Mouse (Mus musculus) midbrain, embryonic 16.5 days (tissue): Measurements from ENCODE around the gene Lrrc30. TPM values are rescaled to one million over a fixed set of nuclear protein-coding genes. Genes with fewer than 3 reads are reported as not detected.

ENCODE experiments used
- ATAC-seq: fragments of 200-750 bp; cut with Nextera tagmentation; 2 replicates; pipeline ENCODE4 v1.8.0; 2017; ENCODE audit warnings: moderate TSS enrichment
- H3K27ac ChIP-seq: fragments of 300-500 bp; sonication (generic); 2 replicates; pipeline ENCODE4 v1.5.1; 2014; ENCODE audit warnings: mild to moderate bottlenecking, low read length, mixed read lengths
- H3K27me3 ChIP-seq: fragments of 300-500 bp; sonication (generic); 2 replicates; pipeline ENCODE4 v1.6.1; 2014; ENCODE audit warnings: low read depth, low read length, mixed read lengths; ENCODE audit not compliant: control insufficient read depth, insufficient read depth
- H3K36me3 ChIP-seq: fragments of 300-500 bp; sonication (generic); 2 replicates; pipeline ENCODE4 v1.6.1; 2014; ENCODE audit warnings: mild to moderate bottlenecking, low read length, moderate library complexity, mixed read lengths; ENCODE audit not compliant: control insufficient read depth, insufficient read depth
- H3K4me1 ChIP-seq: fragments of 300-500 bp; sonication (generic); 2 replicates; pipeline ENCODE4 v1.6.1; 2014; ENCODE audit warnings: mild to moderate bottlenecking, low read length, mixed read lengths; ENCODE audit not compliant: control insufficient read depth, insufficient read depth
- H3K4me2 ChIP-seq: fragments of 300-500 bp; sonication (generic); 2 replicates; pipeline ENCODE4 v1.6.1; 2014; ENCODE audit warnings: mild to moderate bottlenecking, low read length, mixed read lengths
- H3K4me3 ChIP-seq: fragments of 300-500 bp; sonication (generic); 2 replicates; pipeline ENCODE4 v1.5.1; 2014; ENCODE audit warnings: low read depth, mild to moderate bottlenecking, low read length, moderate library complexity, mixed read lengths
- H3K9ac ChIP-seq: fragments of 300-500 bp; sonication (generic); 2 replicates; pipeline ENCODE4 v1.6.1; 2014; ENCODE audit warnings: low read depth, low read length, mixed read lengths
- H3K9me3 ChIP-seq: fragments of 300-500 bp; sonication (generic); replicated peaks from 2 replicates; pipeline ENCODE4 v1.6.1; 2014; ENCODE audit warnings: mild to moderate bottlenecking, low read length, mixed read lengths; ENCODE audit not compliant: control insufficient read depth, poor library complexity, severe bottlenecking
- WGBS: fragments of 180-500 bp; shearing (Covaris S2); extraction: QIAGEN DNeasy Blood & Tissue Kit; methylation state at CpG from one replicate; pipeline ENCODE4 v1.1.7; 2014; 5-methylcytosine and 5-hydroxymethylcytosine counted together
- polyA plus RNA-seq: library from polyadenylated mRNA; unstranded; fragments of >200 nt; fragmentation: Nextera tagmentation; extraction: Ambion mirVana; gene quantifications from 2 replicates; pipeline ENCODE4 v1.2.1, GENCODE M21; 2015

Lrrc30 gene
- not detected in 2 replicates for polyA plus RNA-seq

DNA sequence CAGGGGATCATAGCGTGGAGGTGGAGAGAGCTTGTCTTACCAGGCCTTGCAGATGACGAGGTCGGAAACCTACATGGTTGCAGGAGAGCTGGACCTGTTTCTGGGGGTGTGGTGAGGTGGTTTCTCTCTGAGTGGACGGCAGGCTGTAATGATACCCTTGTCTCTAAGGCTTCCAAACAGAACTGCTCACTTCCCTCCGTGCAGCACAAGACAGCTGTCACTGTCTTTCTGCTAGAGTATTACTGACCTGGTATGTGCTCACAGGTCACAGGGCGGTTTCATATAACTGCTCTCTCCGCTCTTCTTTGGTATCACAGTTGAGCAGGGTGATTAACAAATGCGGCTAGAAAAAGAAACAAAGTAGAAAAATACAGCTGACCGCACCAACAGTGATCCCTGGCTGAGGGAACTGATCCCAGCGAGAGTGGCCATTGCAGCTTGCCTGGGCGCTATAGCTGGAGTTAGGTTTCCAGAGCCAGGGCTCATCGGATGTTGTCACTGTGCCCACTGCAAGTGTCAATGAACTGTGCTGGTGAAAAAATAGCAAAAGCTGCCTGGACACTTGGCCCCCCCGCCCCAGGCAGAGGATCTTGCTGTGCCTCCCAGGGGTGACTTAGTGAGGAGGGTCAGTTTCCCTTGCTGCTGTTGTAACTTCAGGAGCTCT, at the start of gene Lrrc30:
Gene Lrrc30, minus strand, starts transcription at position 48 of the 664 bp plus-strand sequence.
- no peaks in the 10 kb centered on the region for H3K36me3 ChIP-seq
- H3K9me3 ChIP-seq: no peaks in the 10 kb centered on the region
- no peak within 1 kb of the TSS for H3K9ac ChIP-seq
- WGBS: 78% methylated on average over 13 of the region's 13 CpGs
- H3K27me3 ChIP-seq: no peaks in the 10 kb centered on the region
- no peak within 1 kb of the TSS for H3K27ac ChIP-seq
- no peak for ATAC-seq
- H3K4me2 ChIP-seq: no peak within 1 kb of the TSS
- 0 out of 2 replicates have a peak, but pooled peaks cover 4% of the 10 kb centered on the region for H3K4me1 ChIP-seq
- H3K4me3 ChIP-seq: no peak within 1 kb of the TSS

DNA sequence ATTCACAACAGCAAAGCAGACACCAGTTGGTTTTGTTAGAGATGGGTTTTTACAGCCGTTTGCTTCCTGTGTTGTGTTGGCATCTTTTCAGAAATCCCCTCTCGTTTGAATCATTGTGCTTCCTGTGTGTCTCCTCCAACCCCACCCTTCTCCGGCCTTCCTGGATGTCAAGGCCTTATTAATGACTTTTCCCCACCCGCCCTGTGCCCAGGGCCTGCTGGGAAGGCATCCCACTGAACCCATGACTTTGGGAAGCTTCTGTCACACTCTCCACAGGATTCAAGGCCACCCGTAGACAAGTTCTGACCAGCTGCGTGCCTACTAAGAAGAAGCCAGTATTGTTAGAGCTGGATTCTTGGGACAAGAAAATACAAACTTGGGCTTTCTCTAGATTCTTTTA, 48.6 kb upstream of the Lrrc30 start:
- H3K27ac ChIP-seq: no peak overlapping the region
- H3K4me1 ChIP-seq: no peaks in the 10 kb centered on the region
- no peaks in the 10 kb centered on the region for H3K9me3 ChIP-seq
- no peak overlapping the region for H3K4me2 ChIP-seq
- no peaks in the 10 kb centered on the region for H3K36me3 ChIP-seq
- no peak overlapping the region for H3K4me3 ChIP-seq
- 82% methylated on average over 6 of the region's 6 CpGs for WGBS
- ATAC-seq: no peak
- H3K27me3 ChIP-seq: no peaks in the 10 kb centered on the region
- no peak overlapping the region for H3K9ac ChIP-seq

- Histone ChIP-seq H3K9ac (no peak overlapping the region), H3K4me3 (no peak overlapping the region), H3K27me3 (no peaks in the 10 kb centered on the region), H3K27ac (no peak overlapping the region), H3K4me2 (no peak overlapping the region), H3K36me3 (no peaks in the 10 kb centered on the region), H3K9me3 (no peaks in the 10 kb centered on the region), H3K4me1 (no peaks in the 10 kb centered on the region)
- no peak for ATAC-seq
- 100% methylated on average over 1 of the region's 1 CpGs for WGBS
Measured at GRCm38 (mm10) chr17:67678576-67678975, 46.1 kb upstream of the Lrrc30 start.

DNA sequence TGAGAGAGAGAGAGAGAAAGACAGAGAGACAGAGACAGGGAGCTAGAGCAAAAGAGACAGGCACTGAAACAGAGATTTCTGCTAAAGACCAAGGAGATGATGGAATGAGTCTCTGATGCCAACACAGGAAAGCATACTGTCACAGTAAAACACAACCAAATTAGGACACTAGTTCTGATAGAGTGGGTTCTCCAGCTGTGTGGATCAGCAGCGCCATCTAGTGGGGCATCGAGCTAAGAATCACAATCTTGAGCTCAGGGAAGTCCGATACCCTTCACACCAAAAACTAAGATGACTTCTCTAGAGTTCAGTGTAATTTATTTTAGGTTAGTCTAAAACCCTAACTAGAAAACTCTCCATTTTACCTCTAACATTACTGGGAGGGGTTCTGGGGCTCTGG, 35.5 kb upstream of the Lrrc30 start:
- no peaks in the 10 kb centered on the region for H3K9me3 ChIP-seq
- H3K4me1 ChIP-seq: no peaks in the 10 kb centered on the region
- 18% methylated on average over 3 of the region's 3 CpGs for WGBS
- no peak overlapping the region for H3K4me3 ChIP-seq
- H3K4me2 ChIP-seq: no peak overlapping the region
- H3K27ac ChIP-seq: no peak overlapping the region
- no peak overlapping the region for H3K9ac ChIP-seq
- no peaks in the 10 kb centered on the region for H3K27me3 ChIP-seq
- no peak for ATAC-seq
- no peaks in the 10 kb centered on the region for H3K36me3 ChIP-seq

DNA sequence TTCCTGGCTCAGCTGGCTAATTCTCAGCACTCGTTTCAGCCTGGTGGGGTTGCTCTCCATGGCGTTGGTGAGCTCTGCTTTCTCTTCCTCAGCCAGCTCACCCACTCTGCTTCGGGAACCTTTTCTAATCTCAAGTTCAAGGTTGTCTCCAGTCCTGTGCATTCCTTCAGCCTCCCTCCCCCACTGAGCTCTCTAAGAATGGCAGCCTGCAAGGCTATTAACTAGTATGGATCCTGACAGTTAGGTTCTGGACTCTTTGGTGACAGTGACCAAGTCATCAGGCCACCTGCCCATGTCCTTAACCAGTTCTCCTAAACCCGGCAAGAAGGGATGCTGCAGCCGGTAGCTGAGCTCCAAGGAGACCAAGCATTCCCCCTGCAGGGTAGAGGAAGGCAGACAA, 34.5 kb upstream of the Lrrc30 start:
- ATAC-seq: no peak
- Histone ChIP-seq H3K36me3 (no peaks in the 10 kb centered on the region), H3K9ac (no peak overlapping the region), H3K9me3 (no peaks in the 10 kb centered on the region), H3K4me2 (no peak overlapping the region), H3K4me1 (no peaks in the 10 kb centered on the region), H3K27ac (no peak overlapping the region), H3K27me3 (no peaks in the 10 kb centered on the region), H3K4me3 (no peak overlapping the region)
- WGBS: 73% methylated on average over 5 of the region's 5 CpGs

DNA sequence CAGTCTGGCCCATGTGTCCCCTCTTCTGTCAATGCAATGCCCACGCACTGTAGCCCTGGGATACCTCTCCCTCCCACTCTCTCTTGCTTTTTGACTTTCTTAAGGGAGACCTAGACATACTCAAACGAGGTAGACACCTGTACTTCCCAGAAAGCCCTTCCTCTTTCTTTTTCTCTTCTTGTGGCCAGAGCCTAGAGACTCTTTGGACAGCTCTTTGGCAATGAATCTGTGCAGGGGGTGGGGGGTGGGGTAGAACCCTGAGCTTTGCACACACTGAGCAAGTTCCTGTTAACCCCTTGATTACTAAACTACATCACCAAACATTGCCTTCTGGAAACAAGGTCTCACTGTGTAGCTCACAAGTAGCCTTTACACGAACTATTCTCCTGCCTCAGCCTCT, 31.8 kb upstream of the Lrrc30 start:
- no peak for ATAC-seq
- no peak overlapping the region for H3K27ac ChIP-seq
- 80% methylated on average over 3 of the region's 3 CpGs for WGBS

GRCm38 (mm10) chr17:67651506-67651905, 19.0 kb upstream of the Lrrc30 start:
- ATAC-seq: no peak
- H3K36me3 ChIP-seq: no peaks in the 10 kb centered on the region
- no peak overlapping the region for H3K9ac ChIP-seq
- H3K4me1 ChIP-seq: no peaks in the 10 kb centered on the region
- H3K27me3 ChIP-seq: no peaks in the 10 kb centered on the region
- H3K4me3 ChIP-seq: no peak overlapping the region
- H3K27ac ChIP-seq: no peak overlapping the region
- WGBS: 14% methylated on average over 4 of the region's 4 CpGs
- H3K9me3 ChIP-seq: no peaks in the 10 kb centered on the region
- H3K4me2 ChIP-seq: no peak overlapping the region

More for the DNA sequence above, 31.8 kb upstream of the Lrrc30 start:
- no peak overlapping the region for H3K4me3 ChIP-seq
- no peaks in the 10 kb centered on the region for H3K27me3 ChIP-seq
- H3K9me3 ChIP-seq: no peaks in the 10 kb centered on the region
- H3K4me2 ChIP-seq: no peak overlapping the region
- H3K36me3 ChIP-seq: no peaks in the 10 kb centered on the region
- no peak overlapping the region for H3K9ac ChIP-seq
- H3K4me1 ChIP-seq: no peaks in the 10 kb centered on the region

DNA sequence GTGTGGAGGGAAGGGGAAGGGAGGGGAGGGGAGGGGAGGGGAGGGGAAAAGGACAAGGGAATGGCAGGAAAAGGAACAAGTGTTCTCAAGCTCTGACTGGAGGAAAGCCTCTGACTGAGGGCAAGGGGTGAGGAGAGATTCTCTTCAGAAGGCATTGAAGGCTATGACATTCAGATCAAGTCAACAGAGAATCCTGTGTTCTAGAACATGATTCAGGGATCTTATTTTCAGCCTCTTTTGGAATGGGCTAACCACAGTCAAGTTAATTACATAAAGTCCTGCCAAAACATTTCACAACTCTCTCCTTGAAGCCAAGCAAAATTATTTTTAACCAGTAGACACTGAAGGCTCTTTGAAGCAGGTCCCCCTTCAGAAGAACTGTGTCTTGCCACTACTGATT, 9.1 kb upstream of the Lrrc30 start:
- Histone ChIP-seq H3K36me3 (no peaks in the 10 kb centered on the region), H3K27ac (no peak overlapping the region), H3K9ac (no peak overlapping the region), H3K9me3 (no peaks in the 10 kb centered on the region), H3K4me3 (no peak overlapping the region), H3K4me2 (no peak overlapping the region), H3K4me1 (no peaks in the 10 kb centered on the region), H3K27me3 (no peaks in the 10 kb centered on the region)
- ATAC-seq: no peak

- Histone ChIP-seq H3K4me1 (no peaks in the 10 kb centered on the region), H3K36me3 (no peaks in the 10 kb centered on the region), H3K27me3 (no peaks in the 10 kb centered on the region), H3K9ac (no peak overlapping the region), H3K4me2 (no peak overlapping the region), H3K4me3 (no peak overlapping the region), H3K27ac (no peak overlapping the region), H3K9me3 (no peaks in the 10 kb centered on the region)
- WGBS: 79% methylated on average over 10 of the region's 10 CpGs
- ATAC-seq: no peak
Measured at GRCm38 (mm10) chr17:67638119-67638810, 5.7 kb upstream of the Lrrc30 start.
